Mouse (Mus musculus) macrophage (primary cell): ENCODE results near the gene Zscan21. TPM values are rescaled to one million over a fixed set of nuclear protein-coding genes. Genes with fewer than 3 reads are reported as not detected.
A peak's percentile ranks its signal among the peaks of the same experiment; 100 is the strongest.

Experiments used
- H3K27ac ChIP-seq: fragments of 350-480 bp; formaldehyde crosslinking; 2 replicates; pipeline ENCODE4 v1.9.0; 2021
- H3K36me3 ChIP-seq: fragments of 350-480 bp; formaldehyde crosslinking; 2 replicates; pipeline ENCODE4 v1.9.0; 2021; ENCODE audit errors: inconsistent target
- H3K4me3 ChIP-seq: fragments of 350-480 bp; formaldehyde crosslinking; 2 replicates; pipeline ENCODE4 v1.9.0; 2021; ENCODE audit errors: inconsistent target
- H3K79me2 ChIP-seq: fragments of 350-480 bp; formaldehyde crosslinking; 2 replicates; pipeline ENCODE4 v1.9.0; 2021; ENCODE audit errors: inconsistent target
- WGBS: methylation state at CpG from one replicate; pipeline ENCODE4 v1.1.7; 2026; ENCODE audit warnings: inconsistent platforms; ENCODE audit not compliant: missing documents; 5-methylcytosine and 5-hydroxymethylcytosine counted together
- polyA plus RNA-seq: library from polyadenylated mRNA; stranded (reverse); fragments of 250-400 nt; gene quantifications from 3 replicates; pipeline ENCODE4 v1.2.4, GENCODE M21; 2018; ENCODE audit warnings: inconsistent platforms
- total RNA-seq, 78 experiments: library from RNA; depleted of rRNA; stranded (reverse); fragments of 250-400 nt; gene quantifications; 1 replicate in 9 of 78; 2 replicates in 24 of 78; 3 replicates in 43 of 78; 4 replicates in 2 of 78; pipeline ENCODE4 v1.2.4; 2018; ENCODE audit warnings: inconsistent platforms in 56 of 78

The Zscan21 gene
- 10 to 100 TPM; 10.5 to 34.6 (median 17.1) TPM for total RNA-seq (2018; cell fraction: chromatin; rRNA removed)
- 10 to 100 TPM in 24 of 26 experiments, 1 to 10 TPM in 2; 8.9 to 17.5 (median 12.1) TPM for total RNA-seq (2018; cell fraction: cytosol; rRNA removed)
- total RNA-seq (2018; cell fraction: nucleus; rRNA removed): 10 to 100 TPM; 12.8 to 29.0 (median 17.3) TPM
- polyA plus RNA-seq: 9.8 to 15.5 TPM (median 15.2 TPM) in 3 replicates

DNA sequence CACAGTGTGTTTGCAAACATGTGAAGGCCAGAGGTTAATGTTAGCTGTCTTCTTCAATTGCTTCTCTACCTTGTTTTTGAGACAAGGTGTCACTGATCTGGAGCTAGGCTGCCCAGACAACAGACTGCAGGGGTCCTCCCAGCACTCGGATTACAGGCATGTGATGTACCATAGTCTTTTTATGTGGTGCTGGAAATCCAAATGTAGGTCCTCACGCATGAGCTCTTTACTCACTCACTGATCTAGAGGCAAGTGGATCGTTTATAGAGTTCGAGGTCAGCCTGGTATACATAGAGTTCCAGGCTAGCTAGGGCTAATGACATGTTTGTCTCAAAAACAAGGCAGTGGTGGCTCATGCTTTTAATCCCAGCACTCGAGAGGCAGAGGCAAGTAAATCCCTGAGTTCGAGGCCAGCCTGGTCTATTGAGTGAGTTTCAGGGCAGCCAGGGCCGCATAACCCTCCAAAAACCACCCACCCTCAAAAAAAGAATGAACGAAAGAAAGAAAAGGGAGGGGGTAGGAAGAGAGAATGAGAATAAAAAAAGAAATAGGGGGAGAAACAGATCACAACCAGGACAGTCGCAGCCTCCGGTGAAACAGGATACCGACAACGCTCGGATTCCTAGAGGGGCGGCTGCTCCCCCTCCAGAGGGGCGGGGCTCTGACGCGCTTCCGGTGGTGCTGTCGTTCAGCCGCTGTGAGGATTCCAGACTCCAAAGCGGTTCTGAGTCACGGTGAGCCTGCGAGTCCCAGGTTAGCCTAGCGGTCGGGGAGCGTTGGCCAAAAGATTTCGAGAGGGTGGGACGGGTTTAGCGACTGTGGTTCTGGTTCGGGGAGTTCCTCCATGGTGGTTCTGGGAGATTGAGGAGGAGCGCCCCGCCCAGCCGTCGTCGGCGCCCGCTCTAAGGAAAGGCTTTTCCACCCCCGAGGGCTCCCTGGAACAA lies at the start of gene Zscan21:
Zscan21 (plus strand) TSS at position 649 of the 944 bp plus-strand sequence.
- 8% methylated on average over 37 of the region's 38 CpGs for WGBS
- peaks cover 20% of the 10 kb centered on the region; the same call in 1 of the 2 replicates for H3K79me2 ChIP-seq
- H3K36me3 ChIP-seq: no peaks in the 10 kb centered on the region
- H3K27ac ChIP-seq: peak within 1 kb of the TSS; percentile 69
- peak within 1 kb of the TSS; percentile 84 for H3K4me3 ChIP-seq

DNA sequence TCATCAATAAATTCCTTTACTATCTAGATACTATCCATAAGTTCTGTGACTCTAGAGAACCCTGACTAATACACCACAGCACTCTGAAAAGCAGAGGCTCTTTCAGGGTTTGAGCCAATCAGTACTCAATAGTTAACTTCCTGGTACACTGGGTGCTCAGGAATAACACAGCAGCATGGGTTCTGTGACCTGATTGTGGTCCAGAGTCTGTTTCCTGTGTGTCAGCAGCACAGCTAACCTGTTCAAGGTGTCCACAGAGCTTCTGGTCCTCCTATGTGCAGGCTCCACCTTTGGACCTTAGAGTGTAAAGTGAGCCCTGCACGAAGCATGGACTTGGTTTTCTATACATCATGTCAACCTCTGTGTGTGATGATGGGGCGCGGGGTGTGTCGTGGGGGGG lies 42.9 kb upstream of the Zscan21 start:
- H3K36me3 ChIP-seq: no peaks in the 10 kb centered on the region
- no peak overlapping the region for H3K27ac ChIP-seq
- no peaks in the 10 kb centered on the region for H3K79me2 ChIP-seq
- WGBS: 93% methylated on average over 4 of the region's 4 CpGs
- no peak overlapping the region for H3K4me3 ChIP-seq

DNA sequence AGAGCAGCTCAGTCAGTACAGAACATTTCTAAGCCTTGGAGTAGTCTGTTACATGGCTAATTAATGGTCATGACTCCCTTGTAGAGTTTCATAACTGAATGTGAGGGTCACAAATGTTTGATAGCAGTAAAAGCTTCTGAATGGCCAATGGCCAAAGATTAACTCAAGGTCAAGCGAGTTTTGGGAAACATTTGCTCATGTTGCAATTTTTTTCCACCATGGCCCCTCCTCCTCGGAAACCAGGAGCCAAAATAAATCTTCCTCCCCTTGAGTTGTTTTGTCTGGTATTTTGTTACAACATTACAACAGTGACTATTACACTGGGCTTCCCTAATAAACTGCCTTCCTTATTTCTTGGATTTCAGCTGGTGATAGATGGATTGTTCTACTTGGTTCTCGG lies 41.0 kb upstream of the Zscan21 start:
- Histone ChIP-seq H3K27ac (no peak overlapping the region), H3K79me2 (no peaks in the 10 kb centered on the region)
- WGBS: 76% methylated on average over 3 of the region's 3 CpGs

DNA sequence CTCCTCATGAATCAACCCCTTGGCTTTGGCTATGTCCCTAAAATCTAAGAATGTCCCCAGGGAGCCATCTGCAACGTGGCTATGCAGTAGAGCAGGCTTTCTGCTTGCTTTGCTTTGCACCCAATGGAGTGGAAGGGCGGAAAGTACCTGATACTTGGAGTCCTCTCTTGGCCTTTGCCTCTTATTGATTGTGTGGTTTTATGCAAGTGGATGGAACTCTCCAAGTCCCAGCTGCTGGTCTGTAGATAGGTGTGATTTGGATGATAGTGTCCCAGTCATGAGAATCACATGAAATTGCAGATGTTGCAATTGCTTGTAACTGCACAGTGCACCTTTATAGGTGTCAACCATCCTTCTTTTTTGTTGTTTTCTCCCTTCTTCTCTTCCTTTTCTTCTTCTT lies 40.6 kb upstream of the Zscan21 start:
- Histone ChIP-seq H3K4me3 (no peak overlapping the region), H3K27ac (no peak overlapping the region), H3K79me2 (no peaks in the 10 kb centered on the region), H3K36me3 (no peaks in the 10 kb centered on the region)
- WGBS: 53% methylated on average over 2 of the region's 2 CpGs

More for the DNA sequence above, 41.0 kb upstream of the Zscan21 start:
- Histone ChIP-seq H3K36me3 (no peaks in the 10 kb centered on the region), H3K4me3 (no peak overlapping the region)

DNA sequence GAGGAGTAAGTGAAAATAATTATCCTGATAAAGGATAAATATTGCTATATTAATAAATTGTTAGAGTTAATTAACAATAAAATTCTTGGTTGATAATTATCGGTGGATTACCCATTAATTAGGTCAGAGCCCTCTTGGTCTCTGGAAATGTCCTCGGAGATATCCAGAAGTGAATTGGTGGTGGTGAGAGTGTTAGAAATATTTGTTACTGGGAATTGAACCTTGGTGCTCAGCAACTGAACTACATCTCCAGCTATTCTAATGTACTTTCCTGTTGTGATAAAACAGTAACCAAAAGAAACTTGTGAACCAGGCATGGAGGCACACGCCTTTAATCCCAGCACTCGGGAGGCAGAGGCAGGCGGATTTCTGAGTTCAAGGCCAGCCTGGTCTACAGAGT lies 36.2 kb upstream of the Zscan21 start:
- Histone ChIP-seq H3K4me3 (no peak overlapping the region), H3K79me2 (peaks cover 6% of the 10 kb centered on the region), H3K36me3 (no peaks in the 10 kb centered on the region), H3K27ac (no peak overlapping the region)
- WGBS: 93% methylated on average over 5 of the region's 5 CpGs

DNA sequence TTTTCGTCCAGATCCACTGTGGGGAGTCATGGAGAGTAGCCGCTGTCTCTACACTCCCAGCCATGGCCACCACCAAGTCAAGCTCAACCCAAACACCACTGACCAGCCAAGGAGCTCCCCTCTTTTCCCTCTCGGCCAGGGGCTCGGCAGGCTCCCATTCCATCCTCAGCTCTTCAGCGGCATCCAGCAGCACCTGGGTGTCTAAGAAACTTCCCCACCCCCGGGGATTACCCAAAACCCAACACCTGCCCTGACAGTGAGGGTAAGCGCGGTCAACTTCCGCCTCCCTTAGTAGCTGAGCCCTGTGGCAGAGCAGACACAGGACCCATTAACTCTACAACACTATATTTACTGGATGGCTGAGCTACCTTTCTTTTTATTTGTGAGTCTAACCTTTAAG lies 35.3 kb upstream of the Zscan21 start:
- Histone ChIP-seq H3K4me3 (no peak overlapping the region), H3K36me3 (no peaks in the 10 kb centered on the region), H3K79me2 (peaks cover 16% of the 10 kb centered on the region), H3K27ac (no peak overlapping the region)
- 87% methylated on average over 9 of the region's 9 CpGs for WGBS

DNA sequence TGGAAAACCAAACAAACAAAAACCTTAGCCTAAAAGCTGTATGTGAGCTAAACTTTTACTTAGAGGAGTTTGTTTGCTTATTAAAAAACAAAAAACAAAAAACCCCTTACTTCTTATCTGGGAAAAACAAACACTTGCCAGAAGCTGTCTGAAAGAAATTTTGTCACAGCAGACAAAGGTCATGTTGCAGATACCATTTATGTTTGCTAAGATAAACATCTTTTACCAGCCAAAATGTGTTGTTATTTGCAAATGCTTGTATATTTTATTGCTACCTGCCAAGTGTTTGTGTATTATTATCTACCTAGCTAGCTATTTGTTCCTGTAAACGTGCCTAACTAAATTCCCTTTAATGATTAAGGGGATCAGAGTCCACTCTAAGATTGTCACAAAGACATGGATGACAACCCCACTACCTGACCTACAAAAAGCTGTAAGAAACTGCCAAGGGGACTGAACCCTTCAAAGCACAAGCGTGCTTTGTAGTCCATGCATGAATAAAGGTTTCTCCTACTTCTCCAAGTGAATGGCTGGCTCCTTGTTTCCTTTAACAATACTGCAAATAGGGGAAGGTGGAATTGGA lies 33.3 kb upstream of the Zscan21 start:
- WGBS: 85% methylated on average over 2 of the region's 2 CpGs
- Histone ChIP-seq H3K79me2 (peaks cover 36% of the 10 kb centered on the region), H3K27ac (no peak overlapping the region), H3K4me3 (no peak overlapping the region), H3K36me3 (no peaks in the 10 kb centered on the region)

DNA sequence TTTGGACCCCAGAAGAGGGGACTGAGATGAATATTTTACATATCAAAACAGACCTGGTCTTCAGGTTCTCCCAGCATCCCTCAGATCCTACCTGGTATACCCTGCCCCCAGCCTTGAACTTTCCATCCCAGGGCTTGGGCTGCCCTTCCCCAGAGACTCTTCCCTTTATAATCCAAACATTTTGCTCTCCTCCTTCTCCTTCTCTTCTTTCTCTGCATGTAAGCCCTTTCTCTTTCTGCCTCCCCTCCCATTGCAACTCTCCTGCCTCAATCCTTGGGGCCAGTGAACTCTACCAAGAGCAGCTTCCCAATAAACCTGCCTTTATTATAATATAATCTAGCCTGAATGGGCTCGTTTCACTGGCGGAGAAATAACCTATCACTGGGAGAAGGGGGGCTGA lies 32.8 kb upstream of the Zscan21 start:
- no peak overlapping the region for H3K4me3 ChIP-seq
- WGBS: 100% methylated on average over 2 of the region's 2 CpGs
- H3K27ac ChIP-seq: no peak overlapping the region
- H3K36me3 ChIP-seq: no peaks in the 10 kb centered on the region
- peaks cover 41% of the 10 kb centered on the region for H3K79me2 ChIP-seq

DNA sequence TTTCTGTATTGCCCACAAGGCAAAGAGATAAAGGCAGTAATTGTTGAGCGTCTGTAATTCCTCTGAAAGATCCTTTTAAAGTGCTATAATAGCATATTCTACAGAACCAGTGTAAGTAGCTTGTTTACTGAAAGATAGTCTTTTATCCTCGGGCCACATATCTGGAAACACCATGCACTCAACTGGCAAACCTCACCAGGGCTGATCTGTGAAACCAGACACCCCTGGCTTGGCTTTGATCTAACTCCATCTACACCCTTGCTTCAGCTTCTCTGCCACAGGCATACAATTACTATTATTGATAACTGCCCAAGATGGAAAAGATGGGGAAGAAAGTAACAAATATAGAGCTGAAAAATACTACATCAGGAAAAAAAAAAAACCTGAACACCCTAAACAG lies 32.2 kb upstream of the Zscan21 start:
- 41% methylated on average over 2 of the region's 2 CpGs for WGBS
- Histone ChIP-seq H3K27ac (no peak overlapping the region), H3K36me3 (no peaks in the 10 kb centered on the region), H3K4me3 (peak overlapping the region; percentile 93), H3K79me2 (peaks cover 47% of the 10 kb centered on the region)

DNA sequence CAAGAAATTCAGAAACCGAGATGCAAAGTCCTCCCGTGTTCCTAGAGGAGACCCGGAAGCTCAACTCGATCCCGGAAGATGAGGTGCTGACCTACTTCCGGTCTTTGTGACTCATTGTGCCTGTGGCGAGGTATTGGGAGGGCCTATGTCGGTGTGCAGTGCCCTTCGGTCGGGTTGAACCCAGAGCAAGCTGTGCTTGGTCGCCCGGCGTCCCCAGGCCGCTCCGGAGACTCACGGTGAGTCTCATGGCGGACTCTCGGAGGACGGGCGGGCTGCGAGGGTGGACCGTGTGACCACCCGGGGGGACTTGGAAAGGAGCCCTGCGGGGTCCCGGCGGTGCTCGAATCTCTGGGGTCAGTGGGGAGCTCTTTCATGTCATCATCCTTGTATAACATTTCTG lies 31.7 kb upstream of the Zscan21 start, which contains the start of gene Zkscan1:
Zkscan1 (plus strand) TSS at position 89 of the 400 bp plus-strand sequence.
- no peaks in the 10 kb centered on the region for H3K36me3 ChIP-seq
- peak within 1 kb of the TSS; percentile 62 for H3K27ac ChIP-seq
- WGBS: 0% methylated on average over 27 of the region's 27 CpGs
- peak within 1 kb of the TSS; percentile 93 for H3K4me3 ChIP-seq
- H3K79me2 ChIP-seq: peaks cover 52% of the 10 kb centered on the region

DNA sequence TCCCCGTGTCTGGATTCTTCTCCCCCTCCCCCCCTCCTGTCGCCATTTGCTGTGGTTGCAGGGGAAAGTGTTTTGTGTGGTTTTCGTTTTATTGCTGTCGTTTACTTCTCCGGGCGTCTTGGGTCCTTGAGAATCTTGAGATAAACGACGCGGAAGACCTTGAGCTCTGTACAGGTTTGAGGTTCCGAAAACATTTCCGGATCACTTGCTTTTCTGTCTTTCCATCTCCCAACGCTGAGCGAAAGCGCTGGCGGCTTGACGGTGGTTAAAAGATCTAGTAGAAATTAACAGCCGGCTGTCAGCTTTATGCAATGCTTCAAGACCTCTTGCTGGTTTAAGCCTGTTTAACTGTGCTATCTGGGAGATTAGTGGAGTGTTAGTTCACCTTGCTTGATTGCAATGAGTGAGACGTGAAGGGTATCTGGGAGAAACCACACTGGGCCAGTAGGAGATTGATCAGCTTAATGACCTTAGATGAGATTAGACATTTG lies 31.2 kb upstream of the Zscan21 start:
- WGBS: under 1% methylated on average over 18 of the region's 18 CpGs
- H3K27ac ChIP-seq: peak overlapping the region; percentile 62
- H3K4me3 ChIP-seq: peak overlapping the region; percentile 93
- no peaks in the 10 kb centered on the region for H3K36me3 ChIP-seq
- peaks cover 56% of the 10 kb centered on the region for H3K79me2 ChIP-seq

DNA sequence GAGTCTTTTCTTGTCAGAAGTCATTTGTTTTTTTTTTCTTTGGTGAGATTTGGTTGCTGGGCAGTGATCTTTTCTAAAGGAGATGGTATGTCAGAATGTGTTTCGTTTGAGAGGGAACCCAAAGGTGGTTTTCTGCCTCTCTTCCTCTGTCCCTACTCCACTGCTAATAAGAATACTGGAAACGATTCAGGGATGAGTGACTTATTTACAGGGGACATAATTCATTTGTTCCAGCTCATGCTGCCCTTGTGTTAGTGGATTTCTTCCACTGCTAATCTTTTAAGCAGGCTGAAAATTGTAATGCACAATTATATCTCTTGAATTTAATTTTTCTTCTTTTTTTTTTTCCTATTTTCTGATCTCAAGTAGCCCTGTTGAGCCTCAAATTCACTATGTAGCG lies 29.9 kb upstream of the Zscan21 start:
- WGBS: 97% methylated on average over 3 of the region's 3 CpGs
- H3K36me3 ChIP-seq: no peaks in the 10 kb centered on the region
- H3K27ac ChIP-seq: no peak overlapping the region
- H3K4me3 ChIP-seq: no peak overlapping the region
- H3K79me2 ChIP-seq: peaks cover 70% of the 10 kb centered on the region

DNA sequence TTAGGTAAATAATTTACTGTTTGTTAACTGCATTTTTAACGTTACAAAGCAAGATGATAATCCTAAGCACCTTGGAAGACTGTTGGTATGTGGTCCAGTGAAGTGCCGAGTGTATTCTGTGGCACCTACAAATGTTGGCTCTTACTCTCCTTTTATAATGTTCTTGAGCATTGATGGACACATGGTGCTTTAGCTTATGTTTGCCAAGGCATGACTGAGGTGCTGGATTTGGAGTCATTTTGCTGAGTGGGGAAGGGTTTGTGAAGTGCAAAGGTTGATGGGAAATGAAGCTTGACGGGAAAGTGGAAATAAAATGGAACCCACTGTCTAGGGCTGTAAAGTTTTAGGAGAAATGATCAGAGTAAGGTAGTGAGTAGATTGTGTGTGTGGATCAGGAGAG lies 28.3 kb upstream of the Zscan21 start:
- Histone ChIP-seq H3K79me2 (peaks cover 85% of the 10 kb centered on the region), H3K4me3 (no peak overlapping the region), H3K27ac (no peak overlapping the region), H3K36me3 (peaks cover 9% of the 10 kb centered on the region)
- WGBS: 93% methylated on average over 3 of the region's 3 CpGs

DNA sequence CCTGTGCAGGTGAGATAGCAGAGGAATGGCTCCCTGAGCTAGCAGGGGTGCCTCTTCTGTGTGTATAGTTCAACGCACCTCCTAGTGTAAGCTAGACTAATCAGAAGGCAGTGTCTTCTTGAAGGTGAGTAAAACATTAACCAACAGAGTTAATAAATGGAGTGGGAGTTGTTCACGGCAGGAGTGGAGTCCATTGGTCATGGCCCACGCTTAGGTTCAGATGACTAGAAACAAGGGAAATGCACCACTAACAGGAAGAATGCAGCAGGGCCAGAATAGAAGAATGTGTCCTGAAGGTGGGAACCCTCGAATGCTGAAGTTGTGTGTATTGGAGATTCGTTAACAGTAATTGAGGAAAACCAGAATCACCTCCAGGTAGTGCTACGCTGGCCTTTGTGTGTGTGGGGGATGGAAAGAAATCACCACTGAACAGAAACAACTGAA lies 27.6 kb upstream of the Zscan21 start:
- no peak overlapping the region for H3K27ac ChIP-seq
- WGBS: 90% methylated on average over 6 of the region's 6 CpGs
- peaks cover 91% of the 10 kb centered on the region for H3K79me2 ChIP-seq
- H3K36me3 ChIP-seq: peaks cover 15% of the 10 kb centered on the region
- H3K4me3 ChIP-seq: no peak overlapping the region
